Mouse (Mus musculus): ENCODE measurements around the gene Tle1.

The Tle1 gene

DNA sequence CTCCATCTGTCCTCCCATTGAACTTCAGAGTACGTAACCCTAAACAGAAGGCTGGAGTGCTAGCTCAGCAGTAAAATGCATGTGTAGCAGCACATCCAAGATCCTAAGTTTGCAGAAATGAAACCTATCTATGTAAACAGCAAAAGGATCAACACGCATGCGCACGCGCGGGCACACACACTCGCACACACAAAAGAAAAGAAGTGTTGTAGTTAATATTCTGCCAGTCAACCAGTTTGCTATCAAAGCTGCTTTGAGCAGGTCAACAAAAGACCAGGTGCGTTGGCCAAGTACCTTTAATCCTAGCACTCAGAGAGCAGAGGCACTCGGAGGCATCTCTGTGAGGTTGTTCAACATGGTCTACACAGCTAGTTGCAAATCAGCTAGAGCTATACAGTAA, 35.0 kb downstream of the Tle1 start:
- no peak for DNase-seq (ENCODE audit: low spot score in 2 of 2)

DNA sequence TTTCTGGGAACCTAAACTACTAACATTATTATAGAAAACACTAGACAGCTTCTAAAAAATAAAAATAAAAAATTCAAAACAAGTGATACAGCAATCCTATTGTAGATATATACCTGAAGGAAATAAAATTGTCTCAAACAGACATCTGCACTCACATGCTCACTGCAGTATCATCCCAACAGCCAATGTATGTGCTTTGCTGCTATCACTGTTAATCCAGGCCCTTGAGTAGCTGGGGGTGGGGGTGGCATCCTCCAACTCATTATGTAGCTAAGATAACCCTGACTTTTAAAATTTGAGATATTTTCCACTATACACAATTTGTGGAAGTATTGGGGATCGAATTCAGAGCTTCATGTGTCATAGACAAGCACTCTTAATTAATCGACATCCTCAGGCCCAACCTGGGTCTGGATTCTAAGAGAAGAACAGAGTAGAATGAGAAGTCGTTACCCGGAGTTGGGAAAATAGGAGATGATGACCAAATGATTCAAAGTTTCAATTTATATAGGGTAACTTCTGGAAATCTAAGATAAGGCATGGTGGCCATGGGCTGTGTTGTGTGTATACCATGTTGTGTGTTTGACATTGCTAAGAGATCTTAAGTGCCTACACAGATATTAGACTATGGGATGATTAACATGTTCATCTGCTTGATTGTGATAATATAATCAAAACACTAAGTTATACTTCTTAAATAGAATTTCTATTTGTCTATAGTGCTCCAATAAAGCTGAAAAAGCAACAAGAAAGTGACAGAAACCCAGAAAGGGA, 38.1 kb downstream of the Tle1 start:
- DNase-seq (ENCODE audit: low spot score in 2 of 2): no peak

DNA sequence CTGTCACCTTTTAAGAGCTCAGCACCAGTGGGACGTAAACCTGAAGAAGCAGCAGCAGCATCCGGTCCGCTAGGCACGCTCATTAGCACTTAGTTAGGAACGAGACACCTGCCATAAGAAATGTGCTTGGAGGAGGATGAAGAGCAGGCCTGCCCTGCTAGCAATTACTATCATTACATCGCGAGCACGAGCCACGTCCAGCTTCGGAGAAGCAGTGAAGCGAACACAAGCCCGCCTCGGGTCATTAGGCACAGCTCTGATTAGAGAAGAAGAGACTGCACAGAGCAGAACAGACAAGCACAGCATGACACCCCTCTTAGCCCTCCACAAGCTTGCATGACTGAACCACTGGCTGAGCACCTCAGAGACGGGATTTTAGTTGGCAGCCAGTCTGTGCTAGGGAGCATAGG, 40.6 kb downstream of the Tle1 start:
- no peak for DNase-seq (ENCODE audit: low spot score in 2 of 2)

DNA sequence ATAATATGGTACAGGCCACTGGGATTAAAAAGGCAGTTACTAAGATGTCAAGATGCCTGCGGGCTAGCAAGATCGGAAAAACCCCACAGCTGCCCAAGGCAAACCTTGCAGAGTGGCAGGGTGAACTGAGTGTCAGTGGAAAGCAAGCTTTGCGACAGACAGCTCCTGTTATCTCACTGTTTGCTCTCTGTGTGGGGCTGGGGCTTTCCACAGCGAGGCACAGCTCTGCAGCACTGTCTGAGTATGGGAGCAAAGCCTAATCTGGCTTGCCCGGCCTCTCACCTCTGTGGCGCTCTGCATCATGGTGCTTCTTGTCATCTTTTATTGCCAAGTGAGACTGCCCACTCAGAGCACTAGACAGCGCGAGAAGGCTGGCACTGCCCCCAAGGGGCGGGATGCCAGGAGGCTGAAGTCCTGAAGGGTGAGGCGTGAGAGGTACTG, 42.8 kb downstream of the Tle1 start:
- no peak for DNase-seq (ENCODE audit: low spot score in 2 of 2)

DNA sequence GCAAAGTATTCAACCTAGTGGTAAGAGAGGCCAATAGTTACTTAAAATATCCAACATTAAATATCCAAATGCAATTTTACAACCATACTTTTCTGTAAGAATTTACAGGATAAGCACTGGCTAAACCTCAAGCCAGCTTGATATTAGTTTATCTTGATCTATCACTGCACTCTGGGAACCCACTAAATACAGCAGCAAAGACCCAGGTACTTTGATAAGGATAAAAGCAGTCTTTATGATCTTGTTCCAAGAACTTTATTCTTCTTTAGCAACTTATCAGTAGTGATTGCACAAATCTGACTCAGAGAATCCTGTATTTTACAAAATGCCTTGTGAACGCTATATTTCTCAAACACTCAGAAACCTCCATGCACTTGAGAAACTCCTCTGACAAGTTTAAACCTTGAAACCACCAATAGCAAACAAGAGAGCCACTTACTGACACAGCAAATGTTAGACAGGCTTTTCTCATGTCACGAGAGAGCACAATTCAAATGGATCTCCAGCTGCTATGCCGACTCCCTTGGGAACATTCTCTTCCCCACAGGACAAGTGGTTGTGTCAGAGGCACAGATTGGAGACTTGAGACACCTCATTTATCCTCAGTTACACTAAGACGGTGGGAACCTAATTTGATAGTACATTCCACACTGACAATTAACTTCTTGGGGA, 50.1 kb downstream of the Tle1 start:
- DNase-seq (ENCODE audit: low spot score in 2 of 2): no peak

DNA sequence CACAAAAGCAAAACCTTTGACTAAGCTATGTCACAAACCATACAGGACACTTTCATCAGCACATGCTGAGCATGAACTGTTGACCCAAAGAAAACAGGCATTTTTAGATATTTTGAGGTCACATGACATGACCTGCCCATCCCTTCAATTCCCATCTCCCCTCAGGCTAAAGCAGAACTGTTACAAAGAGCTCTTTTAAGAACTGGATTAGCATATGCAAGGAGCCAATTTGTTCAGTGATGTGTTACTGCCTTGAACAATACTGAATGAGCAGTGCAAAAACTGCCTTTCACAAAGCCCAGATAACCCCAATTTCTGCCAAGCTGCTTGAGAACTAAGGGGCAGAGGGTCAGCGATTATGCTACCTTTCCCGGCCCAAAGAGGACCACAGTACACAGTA, 54.7 kb downstream of the Tle1 start:
- no peak for DNase-seq (ENCODE audit: low spot score in 2 of 2)

DNA sequence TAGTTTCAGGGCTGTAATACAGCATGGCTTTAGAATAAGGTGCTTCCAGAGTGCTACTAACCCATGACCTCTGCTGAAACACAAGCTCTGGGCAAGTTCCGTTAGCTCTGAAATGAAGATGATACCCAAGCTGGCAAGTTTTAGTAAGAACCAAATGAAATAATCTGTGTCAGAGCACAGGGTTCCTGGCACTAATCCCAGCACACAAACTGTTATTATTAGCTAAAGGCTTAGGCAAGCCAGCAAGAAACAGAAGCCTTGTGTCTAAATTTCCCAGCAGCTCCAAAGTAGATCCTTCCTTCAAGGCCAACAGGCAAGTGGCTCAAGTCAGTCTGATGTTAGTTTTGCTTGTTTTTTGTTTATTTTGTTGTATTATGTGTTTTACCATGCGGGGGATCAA, 56.2 kb downstream of the Tle1 start:
- DNase-seq (ENCODE audit: low spot score in 2 of 2): no peak

DNA sequence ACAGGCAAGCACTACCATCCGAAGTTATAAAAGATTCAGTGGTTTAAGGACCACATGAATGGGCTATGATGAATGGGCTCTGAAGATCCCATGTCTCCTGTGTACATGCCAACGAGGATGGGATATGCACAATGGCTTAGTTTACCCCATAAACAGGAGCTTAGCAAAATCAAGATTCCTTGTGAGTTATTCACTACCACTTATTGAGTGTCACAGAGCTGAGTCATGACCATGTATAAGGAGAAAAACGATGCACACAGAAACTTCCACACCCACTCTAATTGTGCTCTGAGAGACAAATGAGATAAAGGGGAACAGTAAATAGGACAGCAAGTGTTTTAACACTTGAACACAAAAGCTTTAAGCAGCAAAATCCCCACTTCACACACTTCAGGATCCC, 60.0 kb downstream of the Tle1 start:
- no peak for DNase-seq (ENCODE audit: low spot score in 2 of 2)

DNA sequence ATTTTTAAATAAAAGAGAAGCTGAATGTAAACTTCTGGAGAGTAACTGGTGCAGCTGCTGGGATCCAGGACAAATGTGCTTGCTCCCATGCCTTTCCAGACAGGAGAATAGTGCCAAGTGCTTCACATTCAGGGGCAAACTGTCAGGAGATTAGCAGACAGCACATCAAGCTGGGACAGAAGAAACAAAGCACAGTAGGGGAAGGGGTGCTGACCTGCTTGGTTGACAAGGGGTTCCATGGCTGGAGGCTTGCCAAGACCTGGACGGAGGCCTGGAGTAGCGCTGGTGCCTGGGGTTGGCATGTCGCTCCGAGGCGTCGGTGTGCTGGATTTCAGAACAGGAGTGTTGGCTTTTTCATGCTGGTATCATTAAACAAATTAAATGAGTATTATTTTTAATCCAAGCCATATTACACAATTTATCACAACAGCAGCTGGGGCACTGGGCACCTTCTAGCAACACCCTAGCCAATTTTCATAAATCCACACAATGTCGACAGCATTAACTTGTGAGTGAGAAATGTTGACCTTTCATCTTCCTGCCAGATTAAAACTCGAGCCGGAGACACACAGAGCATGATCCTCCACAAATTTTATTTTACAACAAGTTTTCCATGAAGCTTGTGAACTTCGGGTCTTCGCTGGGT, 61.1 kb downstream of the Tle1 start:
- DNase-seq (ENCODE audit: low spot score in 2 of 2): no peak

DNA sequence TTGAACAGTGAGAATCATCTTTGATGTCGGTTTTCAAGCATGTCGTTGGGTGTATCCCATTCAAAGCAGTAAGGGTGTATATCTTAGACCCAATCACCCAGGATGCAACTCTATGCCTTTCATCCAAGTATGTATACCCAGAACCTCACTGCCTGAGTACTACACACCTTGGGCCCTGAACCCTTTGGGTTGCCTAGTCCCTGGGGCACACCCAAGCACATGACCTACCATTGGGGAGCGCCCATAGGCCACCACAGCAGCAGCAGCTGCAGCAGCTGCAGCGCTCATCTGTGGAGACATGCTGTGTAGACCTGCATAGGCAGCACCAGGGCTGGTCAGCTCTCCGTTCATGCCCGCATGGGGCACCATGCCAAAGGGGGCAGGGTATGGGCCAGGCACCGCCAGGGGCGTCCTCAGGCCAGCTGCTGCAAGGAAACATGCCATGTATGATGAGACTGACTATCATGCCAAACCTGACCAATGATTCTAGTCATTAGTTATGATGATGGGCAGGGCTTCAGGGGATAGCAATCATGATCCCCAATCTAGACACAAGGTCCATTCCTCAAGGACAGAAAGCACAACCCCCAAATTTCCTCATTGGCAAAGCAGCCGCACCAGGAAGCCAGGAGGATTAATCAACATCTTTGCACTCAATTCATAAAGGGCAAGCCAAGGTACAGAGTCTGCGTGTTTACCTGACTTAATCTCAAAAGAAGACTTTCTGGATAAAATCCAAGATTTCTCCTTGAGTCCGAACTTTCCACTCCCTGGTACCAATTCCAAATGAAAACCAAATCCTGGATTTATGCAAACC, 62.2 kb downstream of the Tle1 start:
- no peak for DNase-seq (ENCODE audit: low spot score in 2 of 2)

DNA sequence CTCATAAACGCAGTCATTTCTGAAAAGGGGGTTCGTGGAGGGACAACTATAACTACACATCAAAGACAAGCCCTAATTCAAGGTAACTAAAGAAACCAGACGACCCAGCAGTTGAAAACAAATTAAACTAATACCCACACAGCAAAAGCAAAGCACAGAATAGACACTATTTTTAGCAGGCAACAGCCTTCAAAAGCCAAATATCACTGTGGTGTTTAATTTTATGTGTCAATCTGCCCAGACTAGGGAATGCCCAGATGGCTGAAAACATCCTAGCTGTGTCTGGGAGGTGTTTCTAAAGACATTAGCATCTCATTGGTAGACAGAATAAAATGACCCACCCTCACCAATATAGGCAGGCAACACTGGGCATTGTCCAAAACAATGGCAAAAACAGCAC, 68.1 kb downstream of the Tle1 start:
- DNase-seq (ENCODE audit: low spot score in 2 of 2): no peak

DNA sequence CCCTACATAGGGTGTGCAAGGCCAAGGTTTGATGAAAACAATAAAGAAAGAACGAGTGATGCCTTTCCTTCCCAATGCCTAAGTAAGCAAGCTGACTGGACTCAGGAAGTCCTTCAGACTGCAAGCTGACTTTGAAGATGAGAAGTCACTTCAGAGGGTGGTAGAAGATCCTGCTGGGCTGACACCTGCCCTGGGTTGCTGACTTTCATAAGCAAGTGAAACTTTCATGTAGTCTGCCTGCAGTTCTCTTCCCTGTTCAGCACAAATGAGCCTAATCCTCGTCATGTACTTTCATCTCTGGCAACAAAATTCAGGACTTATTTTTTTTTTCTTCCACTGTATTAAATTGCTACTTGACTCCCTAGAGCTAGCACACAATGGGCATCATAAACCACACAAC, 73.1 kb downstream of the Tle1 start:
- DNase-seq (ENCODE audit: low spot score in 2 of 2): no peak

DNA sequence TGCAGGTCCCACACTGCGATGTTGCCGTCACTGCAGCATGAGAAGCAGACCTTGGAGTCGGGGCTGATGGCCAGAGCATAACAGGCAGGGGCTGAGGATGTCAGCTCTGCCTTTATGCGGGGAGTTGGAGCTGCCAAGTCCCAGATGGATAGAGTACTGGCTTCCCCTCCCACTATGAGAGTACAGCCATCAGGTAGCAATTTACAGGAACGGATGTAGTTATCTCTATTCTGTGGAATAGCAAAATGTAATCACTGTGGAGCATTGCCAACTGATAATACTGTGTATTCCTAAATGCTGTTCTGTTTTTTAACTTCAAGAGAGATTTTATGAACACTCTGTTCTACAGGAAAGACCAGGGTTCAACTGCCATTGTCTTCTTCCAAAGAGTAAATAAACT, 75.9 kb downstream of the Tle1 start:
- DNase-seq (ENCODE audit: low spot score in 2 of 2): no peak

DNA sequence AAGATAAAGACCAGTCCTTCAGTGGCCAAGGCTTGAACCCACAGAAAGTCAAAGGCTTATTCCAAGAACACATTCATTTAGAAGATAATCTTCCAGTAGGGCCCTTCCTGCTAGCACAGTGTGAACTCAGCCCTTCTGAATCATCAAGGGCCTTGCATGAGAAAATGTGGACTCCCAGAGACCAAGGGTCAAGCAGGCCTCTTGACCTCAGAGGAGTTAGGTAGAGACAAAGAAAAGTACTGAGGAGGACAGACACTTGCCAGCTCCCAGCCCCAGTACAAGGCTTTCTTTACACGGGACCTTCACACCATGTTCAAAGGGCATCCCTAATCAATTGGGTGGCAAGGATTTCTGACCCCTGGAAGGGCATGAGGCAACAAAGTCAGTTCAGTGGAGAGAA, 77.9 kb downstream of the Tle1 start:
- no peak for DNase-seq (ENCODE audit: low spot score in 2 of 2)

DNA sequence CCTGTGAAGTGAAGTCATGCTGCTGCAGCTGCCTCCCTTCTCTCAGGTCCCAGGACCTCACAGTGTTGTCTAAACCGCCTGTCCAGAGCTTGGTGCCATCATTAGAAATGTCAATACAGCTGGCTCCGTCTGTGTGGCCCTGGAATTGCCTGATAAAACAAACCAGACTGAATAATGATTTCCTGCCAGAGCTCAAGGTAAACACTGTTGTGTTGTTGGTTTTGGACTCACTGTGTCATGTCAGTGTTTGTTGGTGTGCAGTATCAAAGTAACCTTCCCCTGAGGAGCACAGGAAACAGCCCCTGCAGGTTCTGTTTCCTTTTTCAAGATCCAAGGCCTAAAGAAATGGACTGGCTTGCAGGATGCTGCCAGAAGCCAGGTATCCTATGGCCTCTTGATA, 78.4 kb downstream of the Tle1 start:
- DNase-seq (ENCODE audit: low spot score in 2 of 2): no peak

DNA sequence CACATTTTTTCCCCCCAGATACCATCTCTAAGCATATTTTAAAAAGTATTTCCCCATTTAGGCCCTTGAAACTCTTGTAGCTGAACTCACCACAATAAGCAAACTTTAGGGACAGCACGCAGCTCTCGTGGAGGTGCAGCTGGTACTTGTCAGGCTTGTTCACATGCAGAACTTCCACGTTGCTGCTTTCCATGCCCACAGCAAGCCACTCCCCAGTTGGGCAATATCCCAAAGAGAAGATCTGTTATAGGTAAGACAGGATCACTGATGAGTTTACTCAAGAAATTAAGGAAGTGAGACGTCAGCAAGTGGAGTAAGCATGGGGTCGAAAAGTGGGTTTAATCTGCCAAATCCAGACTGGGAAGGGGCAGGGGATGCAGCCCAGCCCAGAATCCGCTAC, 80.7 kb downstream of the Tle1 start:
- no peak for DNase-seq (ENCODE audit: low spot score in 2 of 2)

DNA sequence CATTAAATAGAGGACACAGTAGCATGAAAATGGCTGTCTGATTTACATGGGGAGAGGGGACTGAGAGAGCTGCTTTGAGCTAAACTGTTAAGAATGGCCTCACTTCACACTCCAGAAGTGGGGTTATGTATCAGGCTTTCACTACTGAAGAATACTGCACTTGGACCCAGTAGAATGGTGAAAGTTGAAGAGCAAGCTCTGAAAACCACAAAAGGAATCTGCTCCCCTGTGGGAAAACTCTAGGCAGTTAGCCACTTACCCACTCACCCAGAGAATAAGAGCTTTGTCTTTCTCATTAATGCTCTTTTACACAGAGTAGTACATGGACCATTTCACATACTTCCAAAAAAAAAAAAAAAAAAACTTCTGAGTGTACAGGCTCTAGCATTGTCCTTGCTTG, 95.0 kb downstream of the Tle1 start:
- no peak for DNase-seq (ENCODE audit: low spot score in 2 of 2)

DNA sequence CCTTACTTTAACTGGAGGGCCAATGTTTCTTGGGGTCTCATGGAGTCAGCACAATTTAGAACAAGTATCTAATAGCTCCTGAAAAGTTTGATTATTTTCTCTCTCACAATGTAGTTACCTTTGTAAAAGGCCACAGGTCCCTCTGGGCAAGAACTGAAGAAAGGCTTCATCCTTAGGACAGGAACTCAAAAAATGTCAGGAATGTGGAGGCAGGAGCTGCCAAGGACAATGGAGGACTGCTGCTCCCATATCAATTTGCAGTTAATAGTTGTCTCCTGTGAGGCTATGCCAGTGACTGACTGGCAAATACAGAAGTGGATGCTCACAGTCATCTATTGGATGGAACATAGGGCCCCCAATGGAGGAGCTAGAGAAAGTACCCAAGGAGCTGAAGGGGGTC, 96.5 kb downstream of the Tle1 start:
- DNase-seq (ENCODE audit: low spot score in 2 of 2): no peak

DNA sequence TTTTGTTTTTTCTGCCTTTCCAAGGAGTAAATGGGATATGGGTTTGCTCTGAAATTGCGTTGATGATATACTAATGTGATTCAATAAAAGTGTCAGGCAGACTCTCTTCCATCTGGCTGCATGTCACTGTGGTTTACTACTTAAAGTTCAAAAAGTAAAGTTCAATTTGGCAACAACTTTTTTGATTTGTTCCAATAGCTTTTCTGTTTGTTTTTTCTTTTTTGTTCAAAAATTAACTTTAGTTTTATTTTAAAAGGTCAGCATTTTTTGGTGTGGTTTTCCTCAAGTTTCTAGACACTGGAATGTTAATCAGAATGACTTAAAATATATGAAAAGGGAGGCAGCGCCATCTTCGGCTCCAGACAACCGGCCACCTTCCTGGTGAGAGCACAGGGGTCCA, 112.9 kb downstream of the Tle1 start:
- no peak for DNase-seq (ENCODE audit: low spot score in 2 of 2)

DNA sequence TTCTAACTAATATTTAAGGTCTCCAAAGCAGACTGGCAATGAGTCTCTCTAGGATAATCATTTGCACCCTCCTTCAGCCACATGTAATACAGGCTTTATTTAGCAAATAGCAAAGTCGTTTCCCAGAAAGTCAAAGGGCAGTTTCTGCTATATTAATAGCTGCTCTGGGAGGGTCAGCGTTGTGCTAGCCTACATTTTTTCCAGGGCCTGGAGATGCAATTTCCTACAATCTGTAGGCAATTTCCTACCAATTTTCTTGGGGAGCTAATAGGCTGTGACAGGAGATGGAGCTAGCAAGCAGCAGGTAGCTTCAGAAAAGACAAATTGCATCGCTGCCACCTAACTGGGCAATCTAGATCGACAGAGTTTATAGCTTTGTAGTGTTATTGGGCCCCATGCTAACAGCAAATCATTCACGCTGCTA, 131.6 kb downstream of the Tle1 start:
- no peak for DNase-seq (ENCODE audit: low spot score in 2 of 2)

DNA sequence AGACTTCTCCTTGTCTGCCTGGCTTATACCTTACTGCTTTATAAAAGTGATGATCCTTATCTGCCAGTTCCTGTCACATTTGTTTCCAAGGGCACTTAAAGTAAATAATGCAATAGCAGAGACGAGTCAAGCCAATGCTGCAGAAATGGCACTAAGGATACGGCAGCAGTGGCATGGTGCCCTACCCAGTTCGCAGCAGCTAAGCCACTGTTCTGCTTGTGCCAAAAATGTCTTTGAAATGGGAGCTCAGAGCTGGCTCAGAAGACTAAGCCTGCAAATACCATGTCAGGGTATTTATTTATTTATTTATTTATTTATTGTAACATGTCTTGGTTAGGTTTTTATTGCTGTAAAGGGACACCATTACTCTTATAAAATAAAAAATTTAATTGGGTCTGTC, 132.8 kb downstream of the Tle1 start:
- no peak for DNase-seq (ENCODE audit: low spot score in 2 of 2)

All from spleen, postnatal 4 days (tissue).